Mouse (Mus musculus) adrenal gland, postnatal 36 days (tissue): ENCODE measurements around the gene Hist1h2ap. TPM values are rescaled to one million over a fixed set of nuclear protein-coding genes. Genes with fewer than 3 reads are reported as not detected.
"Not testable (repeated sequence)": the region's sequence is repeated elsewhere in the genome, so short reads cannot be mapped to it uniquely, and the experiment has no call there.

Experiments used
- DNase-seq, 2 experiments: peaks; one replicate each; pipeline ENCODE4 v3.0.0; 2021; ENCODE audit warnings: mixed read lengths in 1 of 2
- long read RNA-seq, 2 experiments: library from polyadenylated mRNA; stranded (forward); transcript quantifications; one replicate each; pipeline ENCODE4 v2.0.0; 2021; ENCODE audit warnings: borderline sequencing depth in 2 of 2
- total RNA-seq, 2 experiments: library from RNA; stranded (reverse); gene quantifications; 2 replicates each; pipeline ENCODE4 v1.2.3; 2021

Gene Hist1h2ap
- total RNA-seq = 10 to 100 TPM; 48.2 to 72.9 TPM
- long read RNA-seq, experiment 1, transcript Hist1h2ap-201 (1 exons, 482 nt) = major isoform, 17 of 17 reads
- long read RNA-seq, experiment 1, partial matches to known transcripts = 0 of 17 reads
- long read RNA-seq, experiment 1, other reads (novel, unspliced or antisense) = 0 of 17 reads
- long read RNA-seq, experiment 2, partial matches to known transcripts = 0 of 3 reads
- long read RNA-seq, experiment 2, other reads (novel, unspliced or antisense) = 0 of 3 reads

- DNase-seq = not testable (repeated sequence)
These were observed at the start of gene Hist1h2ap, which contains the start of gene Hist1h2br for GRCm38 (mm10) chr13:21833461-21833860. Hist1h2ap (minus strand) TSS chr13:21833507. Hist1h2br (plus strand) TSS chr13:21833743.

- DNase-seq = peak; percentile 16 to 27
These were observed 49.6 kb upstream of the Hist1h2ap start for GRCm38 (mm10) chr13:21882760-21883405.

- DNase-seq = peak; percentile 42 to 51
These were observed 48.8 kb upstream of the Hist1h2ap start for GRCm38 (mm10) chr13:21881878-21882669.

GRCm38 (mm10) chr13:21880735-21881134, 47.4 kb upstream of the Hist1h2ap start:
- no peak for DNase-seq

- not testable (repeated sequence) for DNase-seq
These were observed 32.2 kb upstream of the Hist1h2ap start for GRCm38 (mm10) chr13:21865503-21865902.

- DNase-seq = no peak
These were observed 28.3 kb upstream of the Hist1h2ap start for GRCm38 (mm10) chr13:21861608-21862007.

GRCm38 (mm10) chr13:21855698-21856162, 22.4 kb upstream of the Hist1h2ap start:
- DNase-seq = peak; percentile 27 to 52

GRCm38 (mm10) chr13:21855146-21855545, 21.8 kb upstream of the Hist1h2ap start:
- DNase-seq = peak; percentile 78 to 84

- peak in 1 of 2 experiments; percentile 26 for DNase-seq
These were observed 19.1 kb upstream of the Hist1h2ap start for GRCm38 (mm10) chr13:21852215-21852945.

- not testable (repeated sequence) for DNase-seq
These were observed 17.4 kb upstream of the Hist1h2ap start for GRCm38 (mm10) chr13:21850696-21851095.

GRCm38 (mm10) chr13:21847883-21848282, 14.6 kb upstream of the Hist1h2ap start:
- no peak for DNase-seq

GRCm38 (mm10) chr13:21846356-21846755, 13.0 kb upstream of the Hist1h2ap start:
- DNase-seq = not testable (repeated sequence)

GRCm38 (mm10) chr13:21840508-21840907, 7.2 kb upstream of the Hist1h2ap start:
- DNase-seq = not testable (repeated sequence)

GRCm38 (mm10) chr13:21831418-21832394, 1.6 kb downstream of the Hist1h2ap start, which contains the start of gene Hist1h4n:
Hist1h4n (minus strand) TSS chr13:21832196.
- peak; percentile 25 to 50 for DNase-seq

GRCm38 (mm10) chr13:21830344-21830743, 3.0 kb downstream of the Hist1h2ap start:
- DNase-seq = no peak

GRCm38 (mm10) chr13:21828511-21828910, 4.8 kb downstream of the Hist1h2ap start:
- DNase-seq = no peak

GRCm38 (mm10) chr13:21820082-21820890, 13.0 kb downstream of the Hist1h2ap start:
- DNase-seq = not testable (repeated sequence)

GRCm38 (mm10) chr13:21812092-21812491, 21.2 kb downstream of the Hist1h2ap start:
- DNase-seq = not testable (repeated sequence)

- DNase-seq = peak; percentile 60
These were observed 21.8 kb downstream of the Hist1h2ap start, which contains the start of gene Hist1h4m for GRCm38 (mm10) chr13:21811539-21811938. Hist1h4m (plus strand) TSS chr13:21811746.
